In genomic region chr7:112479116-112479515, GRCm38 (mm10) we compare ENCODE assay signal across 8 mouse cellular contexts. TPM values are rescaled to one million over a fixed set of nuclear protein-coding genes. Genes with fewer than 3 reads are reported as not detected.
DNase-seq lines count a peak whose midpoint lies in the region; ATAC-seq and TF ChIP-seq lines count a peak whose summit lies in the region.

No protein-coding gene starts in this region.

- intact Hi-C loops in left cerebral cortex, adult 2 months (cut with DNase I), result loop anchor here (10.0 kb wide), 1 partner anchor 656 kb away; no protein-coding TSS in a partner anchor

- no peak overlapping the region for H3K4me3 ChIP-seq in left cerebral cortex, adult 2 months
- H3K4me3 ChIP-seq in hindbrain, embryonic 12.5 days, result no peak overlapping the region

- H3K4me2 ChIP-seq in hindbrain, embryonic 12.5 days (replicated peaks), result no peak overlapping the region

- peak; percentile 49 for DNase-seq in cerebellum, adult 11 months
- DNase-seq in frontal cortex, postnatal 14 days (ENCODE audit: low spot score in 2 of 2), result peak; percentile 31 to 33
- peak; percentile 76 for DNase-seq in heart, postnatal 4 days
- DNase-seq in left cerebral cortex, adult 2 months (ENCODE audit: extremely low spot score in 1 of 2, low spot score in 2 of 2), result peak; percentile 24 to 66
- peak; percentile 29 to 54 for DNase-seq in right cerebral cortex, postnatal 36 days (ENCODE audit: low spot score in 2 of 2)
- no peak for DNase-seq in spleen, adult 12 weeks (ENCODE audit: low spot score)

- no peak overlapping the region for H3K27ac ChIP-seq in left cerebral cortex, adult 2 months
- no peak overlapping the region for H3K27ac ChIP-seq in hindbrain, embryonic 12.5 days

- no peaks in the 10 kb centered on the region for H3K9me3 ChIP-seq in hindbrain, embryonic 12.5 days (replicated peaks)

- ATAC-seq in cerebellum, adult (ENCODE audit: insufficient number of reproducible peaks, low FRiP score, low TSS enrichment), result no peak; the same call in 1 of the 2 replicates
- no peak for ATAC-seq in hindbrain, embryonic 12.5 days (ENCODE audit: low FRiP score)

- peaks cover 34% of the 10 kb centered on the region for H3K4me1 ChIP-seq in hindbrain, embryonic 12.5 days

- no peaks in the 10 kb centered on the region for H3K36me3 ChIP-seq in hindbrain, embryonic 12.5 days

- 60% methylated on average over 6 of the region's 6 CpGs for WGBS in hindbrain, embryonic 12.5 days

- TF ChIP-seq CTCF in left cerebral cortex, adult 2 months (IDR thresholded peaks at IDR 0.05), result no peak

- H3K9ac ChIP-seq in hindbrain, embryonic 12.5 days, result no peak overlapping the region

- no peaks in the 10 kb centered on the region for H3K27me3 ChIP-seq in hindbrain, embryonic 12.5 days

RNA-seq across cellular contexts. Expression of gene Parva, which starts 51.8 kb away (rescaled TPM):
- total RNA-seq in heart, postnatal 4 days (2021), result 100 to 1,000 TPM; 115 to 118 TPM
- 10 to 100 TPM; 52.8 to 57.2 TPM for total RNA-seq in left cerebral cortex, adult 2 months (2021)
- polyA plus RNA-seq in hindbrain, embryonic 12.5 days (2016; fragmentation: Nextera tagmentation; extraction: Ambion mirVana), result 66.2 and 74.8 TPM in 2 replicates
